In the genomic region with DNA sequence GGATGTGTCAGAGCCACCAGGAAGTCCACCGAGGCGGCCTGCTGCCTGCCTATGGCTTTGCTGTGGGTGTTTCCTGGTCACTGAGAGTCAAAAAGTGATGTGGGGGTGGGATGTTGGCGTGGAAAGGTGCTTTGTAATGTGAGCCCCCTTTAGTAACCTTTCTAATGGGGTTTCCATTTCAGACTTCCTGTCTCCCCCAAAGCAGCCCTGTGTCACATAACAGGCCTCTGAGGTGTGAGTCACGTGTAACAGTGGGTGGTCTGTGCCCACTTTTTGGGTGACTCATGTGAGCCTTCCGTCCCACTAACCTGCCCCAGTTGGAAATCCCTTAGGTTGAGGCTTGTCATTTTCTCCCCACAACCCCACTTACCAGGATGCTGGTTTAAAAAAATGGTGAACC, we compare ENCODE assay signal across 35 mouse cellular contexts. TPM values are rescaled to one million over a fixed set of nuclear protein-coding genes. Genes with fewer than 3 reads are reported as not detected.
A peak's percentile ranks its signal among the peaks of the same experiment; 100 is the strongest.
DNase-seq lines count a peak whose midpoint lies in the region; ATAC-seq and TF ChIP-seq lines count a peak whose summit lies in the region.
"Had no signal": no experiment of that assay in that cellular context is flagged by ENCODE, and none has a peak within 500 bp of the region (broad histone marks: within the 10 kb centered on the region; RNA-seq: fewer than 3 reads in every experiment).

No protein-coding gene starts in this region.

- no peak for DNase-seq in spleen, adult 2 months (ENCODE audit: low read depth in 1 of 2, low spot score in 2 of 2)
- DNase-seq in spleen, adult 12 weeks (ENCODE audit: low spot score): no peak
- peak; percentile 17 for DNase-seq in CD4-positive helper T cell, adult 2 months (ENCODE audit: low read depth, low spot score)
- DNase-seq in kidney, adult 11 months: no peak
- no peak for DNase-seq in right cerebral cortex, postnatal 10 days (ENCODE audit: low spot score in 2 of 2)
- DNase-seq: adrenal gland, postnatal 14 days; cerebellum, adult 11 months; cerebellum, adult 9-10 months; cerebellum, postnatal 36 days; gastrocnemius, postnatal 10 days; kidney, adult 2 months; kidney, postnatal 36 days; left cerebral cortex, postnatal 4 days; liver, embryonic 13.5 days; lung, adult 18-20 months; right cerebral cortex, postnatal 14 days; thymus, adult 2 months; thymus, postnatal 4 days had no signal

- TF ChIP-seq POLR2A in spleen, adult 2 months (IDR thresholded peaks at IDR 0.05; ENCODE audit: low read depth, low read length): no peak

- no peaks in the 10 kb centered on the region for H3K36me3 ChIP-seq in spleen, adult 2 months (ENCODE audit: control insufficient read depth, insufficient read depth, low read length)
- H3K36me3 ChIP-seq: embryonic facial prominence, embryonic 12.5 days; hindbrain, embryonic 12.5 days; limb, embryonic 15.5 days; liver, embryonic 13.5 days; neural tube, embryonic 13.5 days had no signal

- ATAC-seq in activated CD4-positive, CD25-positive, alpha-beta regulatory T cell, adult 4 months: peak; percentile 12
- peak; percentile 33 for ATAC-seq in megakaryocyte, adult 5-6 weeks (ENCODE audit: poor library complexity, severe bottlenecking)
- no peak for ATAC-seq in inflammation-experienced regulatory T-cells, adult 6 months
- ATAC-seq: forebrain, embryonic 16.5 days; lung, postnatal 0 days had no signal

- H3K27me3 ChIP-seq in spleen, adult 2 months (ENCODE audit: control insufficient read depth, insufficient read depth, low read length): no peaks in the 10 kb centered on the region
- H3K27me3 ChIP-seq: CH12.LX; embryonic facial prominence, embryonic 12.5 days; hindbrain, embryonic 12.5 days; limb, embryonic 15.5 days; liver, embryonic 13.5 days; neural tube, embryonic 13.5 days had no signal

- no peaks in the 10 kb centered on the region for H3K4me1 ChIP-seq in spleen, adult 2 months (ENCODE audit: control insufficient read depth, insufficient read depth, insufficient read length)
- H3K4me1 ChIP-seq: embryonic facial prominence, embryonic 12.5 days; liver, embryonic 13.5 days had no signal

- no peak for TF ChIP-seq CTCF in spleen, adult 2 months (IDR thresholded peaks at IDR 0.05; ENCODE audit: extremely low read depth, insufficient read depth, insufficient read length, insufficient replicate concordance)

- no peak overlapping the region for H3K4me3 ChIP-seq in spleen, adult 2 months (ENCODE audit: extremely low read depth, insufficient read depth, insufficient read length)
- H3K4me3 ChIP-seq: embryonic facial prominence, embryonic 12.5 days; hindbrain, embryonic 12.5 days; limb, embryonic 15.5 days; liver, embryonic 13.5 days; myocyte; neural tube, embryonic 13.5 days had no signal

- H3K27ac ChIP-seq in spleen, adult 2 months (ENCODE audit: insufficient read depth, low read length): peak overlapping the region; percentile 12; the same call in 1 of the 2 replicates
- H3K27ac ChIP-seq: embryonic facial prominence, embryonic 12.5 days; hindbrain, embryonic 12.5 days; limb, embryonic 15.5 days; liver, embryonic 13.5 days; neural tube, embryonic 13.5 days had no signal

- WGBS in spleen, adult 2 months: 75% methylated on average over 5 of the region's 5 CpGs

RNA-seq across cellular contexts. Expression of gene Crtam, which starts 10.4 kb away (rescaled TPM):
- 0.54 and 0.55 TPM in 2 replicates for polyA plus RNA-seq in spleen, adult 2 months (2012; rRNA removed)
- polyA plus RNA-seq in activated CD4-positive, CD25-positive, alpha-beta regulatory T cell, adult 4 months (2017; shearing (Covaris generic)): 1 to 10 TPM; 1.2 to 2.7 TPM
- 0.45 and 0.62 TPM in 2 replicates for total RNA-seq in megakaryocyte, adult 5-6 weeks (2015)
- total RNA-seq in megakaryocyte, adult 5-6 weeks (2017): 0.40 and 0.77 TPM in 2 replicates
- 10 to 100 TPM in 1 of 3 experiments, 1 to 10 TPM in 2; 2.8 to 21.3 (median 3.2) TPM for polyA plus RNA-seq in inflammation-experienced regulatory T-cells, adult 6 months (2017; shearing (Covaris generic))
- total RNA-seq: adrenal gland, postnatal 14 days; CH12.LX; heart, postnatal 25 days; layer of hippocampus, adult 8-10 months had no signal
- polyA plus RNA-seq: forebrain, embryonic 16.5 days; heart, embryonic 14.5 days had no signal

RNA-seq across cellular contexts. Expression of gene Jhy, which starts 30.2 kb away (rescaled TPM):
- polyA plus RNA-seq in spleen, adult 2 months (2012; rRNA removed): 0.90 and 1.1 TPM in 2 replicates
- not detected for polyA plus RNA-seq in activated CD4-positive, CD25-positive, alpha-beta regulatory T cell, adult 4 months (2017; shearing (Covaris generic))
- not detected in 2 replicates for total RNA-seq in megakaryocyte, adult 5-6 weeks (2015)
- total RNA-seq in megakaryocyte, adult 5-6 weeks (2017): not detected in 2 replicates
- polyA plus RNA-seq in inflammation-experienced regulatory T-cells, adult 6 months (2017; shearing (Covaris generic)): not detected
- total RNA-seq: adrenal gland, postnatal 14 days; CH12.LX; ES-E14; gastrocnemius, postnatal 10 days; granulocyte monocyte progenitor cell, adult 5-6 weeks; heart, postnatal 25 days had no signal
- polyA plus RNA-seq: heart, embryonic 14.5 days; limb, embryonic 15.5 days; liver, embryonic 13.5 days; myocyte; stomach, embryonic 16.5 days; thymus, adult 2 months had no signal
